Mouse (Mus musculus) E14TG2a.4 (cell line): Measurements from ENCODE around the gene Dcaf10.

Experiments
- CTCF ChIP-seq: conservative IDR thresholded peaks from 2 replicates; pipeline ENCODE4 v1.5.1; 2014; ENCODE audit warnings: low read length
- POU5F1 ChIP-seq: IDR thresholded peaks from 2 replicates; pipeline ENCODE4 v1.6.1; 2014; ENCODE audit warnings: low read length, borderline replicate concordance

GRCm38 (mm10) chr4:45409270-45409669 lies 67.4 kb downstream of the Dcaf10 start:
- no peak for TF ChIP-seq CTCF
- no peak for TF ChIP-seq POU5F1
